In genomic region chr7:113249134-113249825, GRCm38 (mm10) we compare ENCODE assay signal across 8 mouse cellular contexts. TPM values are rescaled to one million over a fixed set of nuclear protein-coding genes. Genes with fewer than 3 reads are reported as not detected.
DNase-seq lines count a peak whose midpoint lies in the region; ATAC-seq and TF ChIP-seq lines count a peak whose summit lies in the region.
"Had no signal": no experiment of that assay in that cellular context is flagged by ENCODE, and none has a peak within 500 bp of the region (broad histone marks: within the 10 kb centered on the region; RNA-seq: fewer than 3 reads in every experiment).

No protein-coding gene starts in this region.

- DNase-seq in MN1 (ENCODE audit: low spot score) (peak; percentile 81), Patski (ENCODE audit: low read depth, low spot score) (peak; percentile 53)
- peak; percentile 68 for DNase-seq in kidney, postnatal 14 days
- DNase-seq in urinary bladder, postnatal 36 days (ENCODE audit: low spot score in 2 of 2) = peak; percentile 48 to 50

- ATAC-seq in Patski = peak; percentile 54
- peak; percentile 76 for ATAC-seq in lung, embryonic 16.5 days (ENCODE audit: low read depth)
- ATAC-seq in inflammation-experienced regulatory T-cells, adult 6 months = no peak

- H3K9me3 ChIP-seq in lung, embryonic 16.5 days (ENCODE audit: control insufficient read depth, low read length) = no peaks in the 10 kb centered on the region
- H3K9me3 ChIP-seq: limb, embryonic 15.5 days had no signal

- POLR2A ChIA-PET in Patski (lab: Charles Lee) = interaction anchor here (1.1 kb wide), 1 partner anchor 9 kb away, joined by 3 read pairs; no protein-coding TSS in a partner anchor

- peak overlapping the region; percentile 20; the same call in 1 of the 2 replicates for H3K4me2 ChIP-seq in lung, embryonic 16.5 days (ENCODE audit: low read depth, low read length)
- H3K4me2 ChIP-seq: limb, embryonic 15.5 days had no signal

- H3K9ac ChIP-seq in lung, embryonic 16.5 days (ENCODE audit: low read length) = no peak overlapping the region
- H3K9ac ChIP-seq: limb, embryonic 15.5 days had no signal

- CTCF ChIA-PET in Patski (lab: Charles Lee) = interaction anchor here (1.9 to 6.5 kb wide), 3 partner anchors 11 to 107 kb away, joined by 5 to 53 read pairs (median 30); no protein-coding TSS in a partner anchor

- peak overlapping the region; percentile 88 for H3K27ac ChIP-seq in cortical plate, adult 2 months (ENCODE audit: insufficient read depth, low read length)
- peak overlapping the region; percentile 93 for H3K27ac ChIP-seq in lung, embryonic 16.5 days (ENCODE audit: low read length)
- H3K27ac ChIP-seq: limb, embryonic 15.5 days had no signal

- 31% methylated on average over 16 of the region's 16 CpGs for WGBS in lung, embryonic 16.5 days

- TF ChIP-seq CTCF in Patski (IDR thresholded peaks at IDR 0.05) = no peak
- TF ChIP-seq CTCF in cortical plate, adult 2 months (IDR thresholded peaks at IDR 0.05; ENCODE audit: extremely low read depth, insufficient read depth, low read length) = no peak

- H3K27me3 ChIP-seq in Patski = no peaks in the 10 kb centered on the region
- H3K27me3 ChIP-seq in lung, embryonic 16.5 days (ENCODE audit: control insufficient read depth, insufficient read depth, low read depth, low read length) = no peaks in the 10 kb centered on the region
- H3K27me3 ChIP-seq: limb, embryonic 15.5 days had no signal

- TF ChIP-seq POLR2A in cortical plate, adult 2 months (IDR thresholded peaks at IDR 0.05; ENCODE audit: extremely low read depth, insufficient read depth, low read length) = no peak

- H3K36me3 ChIP-seq in lung, embryonic 16.5 days (ENCODE audit: control insufficient read depth, insufficient read depth, low read length) = no peaks in the 10 kb centered on the region
- H3K36me3 ChIP-seq: limb, embryonic 15.5 days had no signal

- in situ Hi-C loops in Patski (cut with MboI; ENCODE audit: low pct_unique_long_range_greater_than_20kb) = no loop called here

- H3K4me1 ChIP-seq in cortical plate, adult 2 months (ENCODE audit: control insufficient read depth, insufficient read depth, low read length) = peaks cover 46% of the 10 kb centered on the region
- H3K4me1 ChIP-seq in lung, embryonic 16.5 days (replicated peaks; ENCODE audit: control insufficient read depth, insufficient read depth, low read length) = peaks cover 43% of the 10 kb centered on the region

- no peak overlapping the region for H3K4me3 ChIP-seq in cortical plate, adult 2 months (ENCODE audit: insufficient read depth, low read length)
- no peak overlapping the region for H3K4me3 ChIP-seq in lung, embryonic 16.5 days (ENCODE audit: low read length)
- H3K4me3 ChIP-seq: limb, embryonic 15.5 days had no signal

RNA-seq across cellular contexts. Expression of gene Arntl, which starts 42.0 kb away (rescaled TPM):
- polyA plus RNA-seq in Patski (2021) = 12.9 TPM
- polyA plus RNA-seq in cortical plate, adult 2 months (2012; rRNA removed) = 30.4 and 34.6 TPM in 2 replicates
- 12.6 and 13.5 TPM in 2 replicates for polyA plus RNA-seq in lung, embryonic 16.5 days (2015; fragmentation: Nextera tagmentation; extraction: Ambion mirVana)
- polyA plus RNA-seq in inflammation-experienced regulatory T-cells, adult 6 months (2017; shearing (Covaris generic)) = 10 to 100 TPM; 20.7 to 36.9 (median 30.1) TPM
